Mouse (Mus musculus) G1E (cell line): ENCODE results near the gene Erc2. TPM values are rescaled to one million over a fixed set of nuclear protein-coding genes. Genes with fewer than 3 reads are reported as not detected.

Experiments used
- ATAC-seq: 2 replicates; pipeline ENCODE4 v1.8.0; 2016; ENCODE audit warnings: mild to moderate bottlenecking; ENCODE audit not compliant: insufficient number of reproducible peaks, poor library complexity, low FRiP score, severe bottlenecking; ENCODE audit errors: extremely low read depth
- DNase-seq: peaks from one replicate; pipeline ENCODE4 v3.0.0; 2012; ENCODE audit warnings: low spot score
- H3K27me3 ChIP-seq: 2 replicates; pipeline ENCODE4 v1.6.1; 2012; ENCODE audit warnings: mild to moderate bottlenecking, low read length, inconsistent platforms; ENCODE audit not compliant: insufficient read depth
- H3K36me3 ChIP-seq: replicated peaks from 2 replicates; pipeline ENCODE3; 2012; ENCODE audit warnings: mild to moderate bottlenecking, inconsistent platforms
- H3K4me1 ChIP-seq: 2 replicates; pipeline ENCODE4 v1.6.1; 2012; ENCODE audit warnings: low read depth, low read length, inconsistent platforms, mixed read lengths; ENCODE audit not compliant: insufficient read depth
- H3K4me3 ChIP-seq: 2 replicates; pipeline ENCODE4 v1.5.1; 2012; ENCODE audit warnings: low read depth, mild to moderate bottlenecking, inconsistent platforms, low read length, moderate library complexity, mixed read lengths
- H3K9me3 ChIP-seq: replicated peaks from 2 replicates; pipeline ENCODE4 v1.6.1; 2012; ENCODE audit warnings: inconsistent platforms
- CTCF ChIP-seq: IDR thresholded peaks from 2 replicates; pipeline ENCODE4 v1.5.1; 2012; ENCODE audit warnings: low read depth, low read length, inconsistent platforms, mixed read lengths
- GATA1 ChIP-seq: IDR thresholded peaks from 2 replicates; pipeline ENCODE4 v1.6.1; 2012; ENCODE audit warnings: borderline replicate concordance, low read length, inconsistent platforms, mixed read lengths
- GATA2 ChIP-seq: IDR thresholded peaks from 2 replicates; pipeline ENCODE4 v1.6.1; 2012; ENCODE audit warnings: low read depth, low read length, inconsistent platforms, borderline replicate concordance
- POLR2AphosphoS5 ChIP-seq: IDR thresholded peaks from 2 replicates; pipeline ENCODE4 v1.6.1; 2012; ENCODE audit warnings: low read depth, low read length, inconsistent platforms; ENCODE audit not compliant: insufficient replicate concordance
- TAL1 ChIP-seq: conservative IDR thresholded peaks from 2 replicates; pipeline ENCODE4 v1.6.1; 2012; ENCODE audit warnings: low read depth, low read length, inconsistent platforms, mixed read lengths
- polyA plus RNA-seq: library from polyadenylated mRNA; stranded (reverse); fragments of >175 nt; gene quantifications from 2 replicates; pipeline ENCODE4 v1.2.3, GENCODE M21; 2012
- total RNA-seq, 2 experiments: library from RNA; stranded (forward) in 1 of 2; stranded (reverse) in 1 of 2; fragments of 200-1000 nt in 1 of 2; fragments of >200 nt in 1 of 2; fragmentation: Nextera tagmentation in 1 of 2; gene quantifications; 2 replicates each; pipeline ENCODE4 v1.2.3; 2014 to 2017

The Erc2 gene
- total and polyA plus RNA-seq, 3 experiments = 0.49 TPM; not detected in 2

GRCm38 (mm10) chr14:27835351-27835750 lies 213.1 kb downstream of the Erc2 start:
- TF ChIP-seq GATA1 = no peak
- no peak for TF ChIP-seq CTCF
- TF ChIP-seq TAL1 = no peak
- no peak for TF ChIP-seq POLR2AphosphoS5
- no peak for TF ChIP-seq GATA2
- Histone ChIP-seq H3K27me3 (no peaks in the 10 kb centered on the region), H3K4me1 (no peaks in the 10 kb centered on the region), H3K36me3 (no peaks in the 10 kb centered on the region), H3K4me3 (no peak overlapping the region), H3K9me3 (peaks cover 9% of the 10 kb centered on the region)
- ATAC-seq = no peak
- DNase-seq = no peak

- Histone ChIP-seq H3K4me1 (no peaks in the 10 kb centered on the region), H3K36me3 (no peaks in the 10 kb centered on the region), H3K27me3 (no peaks in the 10 kb centered on the region), H3K4me3 (no peak overlapping the region), H3K9me3 (peaks cover 9% of the 10 kb centered on the region)
- ATAC-seq = no peak
- no peak for TF ChIP-seq POLR2AphosphoS5
- TF ChIP-seq GATA2 = no peak
- no peak for TF ChIP-seq GATA1
- no peak for TF ChIP-seq TAL1
- no peak for TF ChIP-seq CTCF
- DNase-seq = no peak
Observed at GRCm38 (mm10) chr14:27837601-27838105, 215.4 kb downstream of the Erc2 start.

DNA sequence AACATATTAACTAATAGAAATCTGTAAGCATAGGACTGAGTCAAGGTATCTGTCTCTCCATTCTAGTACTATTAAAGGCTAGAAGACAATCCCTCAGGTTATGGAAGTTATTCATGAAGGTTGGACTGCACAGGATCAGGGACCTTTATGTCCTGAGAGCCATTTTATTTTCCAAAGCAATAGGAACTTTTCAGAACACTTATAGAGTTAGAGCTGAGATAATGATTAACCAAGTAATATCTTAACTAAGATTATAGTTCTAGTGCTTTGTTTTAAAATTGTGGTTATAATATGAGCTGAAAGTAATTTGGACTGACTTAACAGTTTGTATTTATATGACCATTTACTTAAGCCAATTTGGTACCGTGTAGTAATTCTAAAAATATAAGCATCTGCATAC lies 217.9 kb downstream of the Erc2 start:
- Histone ChIP-seq H3K4me1 (no peaks in the 10 kb centered on the region), H3K36me3 (no peaks in the 10 kb centered on the region), H3K4me3 (no peak overlapping the region), H3K27me3 (no peaks in the 10 kb centered on the region), H3K9me3 (peaks cover 2% of the 10 kb centered on the region; the same call in 1 of the 2 replicates)
- ATAC-seq = no peak
- DNase-seq = no peak
- no peak for TF ChIP-seq GATA1
- TF ChIP-seq CTCF = no peak
- TF ChIP-seq TAL1 = no peak
- TF ChIP-seq GATA2 = no peak

GRCm38 (mm10) chr14:27846875-27847274 lies 224.6 kb downstream of the Erc2 start:
- Histone ChIP-seq H3K9me3 (peaks cover 2% of the 10 kb centered on the region; the same call in 1 of the 2 replicates), H3K4me1 (no peaks in the 10 kb centered on the region), H3K27me3 (no peaks in the 10 kb centered on the region), H3K4me3 (no peak overlapping the region), H3K36me3 (no peaks in the 10 kb centered on the region)
- DNase-seq (no peak), ATAC-seq (no peak)
- TF ChIP-seq POLR2AphosphoS5 = no peak
- TF ChIP-seq GATA2 = no peak
- TF ChIP-seq CTCF = no peak
- no peak for TF ChIP-seq GATA1
- TF ChIP-seq TAL1 = no peak

DNA sequence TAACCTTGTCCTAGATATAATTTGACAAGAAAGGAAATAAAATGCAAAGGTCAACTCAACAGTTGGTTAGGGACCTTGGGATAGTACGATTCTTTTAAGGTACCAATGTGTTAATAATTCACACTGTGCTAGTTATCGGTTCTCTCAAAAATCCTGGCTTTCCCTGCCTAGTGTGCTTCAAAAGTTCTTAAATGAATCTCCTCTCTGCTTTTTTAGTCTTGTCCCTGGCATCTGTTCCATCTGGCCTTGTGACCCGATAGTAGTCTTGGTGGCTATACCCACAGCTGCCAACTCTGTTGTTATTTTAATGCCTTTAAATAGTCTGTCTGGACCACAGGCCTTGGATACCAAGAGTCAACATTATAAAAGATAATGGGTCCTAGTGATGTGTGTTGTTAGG lies 225.1 kb downstream of the Erc2 start:
- Histone ChIP-seq H3K4me3 (no peak overlapping the region), H3K27me3 (no peaks in the 10 kb centered on the region), H3K9me3 (peaks cover 2% of the 10 kb centered on the region; the same call in 1 of the 2 replicates), H3K36me3 (no peaks in the 10 kb centered on the region), H3K4me1 (no peaks in the 10 kb centered on the region)
- ATAC-seq (no peak), DNase-seq (no peak)
- no peak for TF ChIP-seq TAL1
- no peak for TF ChIP-seq GATA1
- no peak for TF ChIP-seq CTCF
- no peak for TF ChIP-seq POLR2AphosphoS5
- TF ChIP-seq GATA2 = no peak

- Histone ChIP-seq H3K36me3 (no peaks in the 10 kb centered on the region), H3K9me3 (peaks cover 7% of the 10 kb centered on the region; the same call in 1 of the 2 replicates), H3K27me3 (no peaks in the 10 kb centered on the region), H3K4me1 (no peaks in the 10 kb centered on the region), H3K4me3 (no peak overlapping the region)
- TF ChIP-seq CTCF = no peak
- no peak for TF ChIP-seq TAL1
- no peak for TF ChIP-seq GATA2
- no peak for TF ChIP-seq GATA1
- TF ChIP-seq POLR2AphosphoS5 = no peak
- no peak for ATAC-seq
- DNase-seq = no peak
Observed at GRCm38 (mm10) chr14:27851231-27851630, 229.0 kb downstream of the Erc2 start.

DNA sequence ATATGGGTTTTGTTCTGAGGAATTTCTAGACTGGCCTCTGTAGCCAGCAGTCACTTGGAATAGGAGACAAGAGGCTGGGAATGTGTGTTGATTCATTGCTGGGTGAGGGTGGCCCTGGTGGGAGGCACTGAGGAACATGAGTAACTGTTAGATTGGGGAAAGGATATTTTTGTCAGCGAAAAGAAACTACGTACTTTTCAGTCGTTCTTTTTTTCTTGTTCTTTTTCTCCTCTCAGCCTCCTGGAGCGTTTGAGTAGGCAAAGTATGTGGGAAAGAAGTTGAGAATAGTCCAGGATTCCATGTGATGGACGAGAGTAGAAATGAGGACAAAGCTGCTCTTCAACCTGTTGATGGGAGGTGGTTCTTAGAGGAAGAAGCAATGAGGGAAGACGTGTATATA lies 230.4 kb downstream of the Erc2 start:
- ATAC-seq (no peak), DNase-seq (no peak)
- no peaks in the 10 kb centered on the region for H3K27me3 ChIP-seq
- H3K36me3 ChIP-seq = no peaks in the 10 kb centered on the region
- H3K4me3 ChIP-seq = no peak overlapping the region
- no peak for TF ChIP-seq GATA2
- no peak for TF ChIP-seq GATA1
- no peak for TF ChIP-seq TAL1
- TF ChIP-seq POLR2AphosphoS5 = no peak
- no peak for TF ChIP-seq CTCF
- H3K4me1 ChIP-seq = no peaks in the 10 kb centered on the region
- H3K9me3 ChIP-seq = peaks cover 12% of the 10 kb centered on the region
